Mouse (Mus musculus): ENCODE data around the gene Zfp326.

GRCm38 (mm10) chr5:105872916-105873315 lies 3.4 kb upstream of the Zfp326 start:
- TF ChIP-seq CTCF (conservative IDR thresholded peaks at IDR 0.05; ENCODE audit: insufficient read depth, insufficient read length, low read depth, low read length) (no peak), POLR2A (IDR thresholded peaks at IDR 0.05; ENCODE audit: low read depth, low read length) (no peak)
